Mouse (Mus musculus): ENCODE results near the gene Gm5615. TPM values are rescaled to one million over a fixed set of nuclear protein-coding genes. Genes with fewer than 3 reads are reported as not detected.

Gm5615 gene
- not detected in 2 replicates for total RNA-seq (2017)

- no peak for ATAC-seq (ENCODE audit: extremely low read depth, insufficient number of reproducible peaks, low FRiP score, poor library complexity, severe bottlenecking)
Measured at GRCm38 (mm10) chr9:36541863-36542262, at the start of gene Gm5615. TSS of gene Gm5615 (minus strand) at chr9:36541963.

- ATAC-seq (ENCODE audit: extremely low read depth, insufficient number of reproducible peaks, low FRiP score, poor library complexity, severe bottlenecking) = no peak
Measured at GRCm38 (mm10) chr9:36582535-36582934, 40.8 kb upstream of the Gm5615 start, which contains the start of gene Gm17689. TSS of gene Gm17689 (minus strand) at chr9:36582635.

DNA sequence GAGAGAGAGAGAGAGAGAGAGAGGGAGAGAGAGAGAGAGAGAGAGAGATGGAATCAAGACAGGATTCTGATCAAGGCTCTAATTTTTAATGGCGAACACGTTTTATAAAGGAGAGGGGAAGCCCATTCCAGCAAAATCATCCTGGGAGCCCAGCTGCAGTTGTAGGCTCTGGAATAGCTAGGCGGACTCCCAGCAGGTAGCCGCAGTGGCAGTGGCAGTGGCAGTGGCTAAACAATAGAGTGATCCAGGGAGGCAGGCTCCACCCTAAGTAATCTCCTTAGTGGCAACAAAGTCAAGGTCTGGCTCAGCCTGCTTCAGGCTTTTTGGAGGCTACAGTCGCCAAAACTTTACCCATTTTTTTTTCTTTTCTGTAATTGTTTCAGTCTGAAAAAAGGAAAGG is 37.6 kb downstream of the Gm5615 start:
- no peak for ATAC-seq (ENCODE audit: extremely low read depth, insufficient number of reproducible peaks, low FRiP score, poor library complexity, severe bottlenecking)

DNA sequence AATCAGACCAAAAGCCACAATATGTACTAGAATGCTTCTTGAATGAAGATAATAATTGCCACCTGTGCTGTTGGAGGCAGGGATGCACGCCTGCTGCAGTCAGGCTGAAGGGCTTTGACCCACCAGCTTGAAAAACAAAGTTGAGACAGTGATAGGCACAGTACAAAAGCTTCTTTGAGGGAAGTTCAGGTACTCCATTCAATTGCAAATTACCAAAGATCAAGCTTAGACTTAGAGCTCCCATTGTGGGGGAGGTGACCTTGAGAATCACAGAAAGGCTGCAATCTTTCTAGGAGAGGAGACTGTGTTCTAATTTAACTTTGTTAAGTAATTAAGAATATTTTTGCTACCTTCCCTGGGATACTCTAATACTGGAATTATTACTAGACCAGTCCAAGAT is 45.9 kb downstream of the Gm5615 start:
- no peak for ATAC-seq (ENCODE audit: extremely low read depth, insufficient number of reproducible peaks, low FRiP score, poor library complexity, severe bottlenecking)

DNA sequence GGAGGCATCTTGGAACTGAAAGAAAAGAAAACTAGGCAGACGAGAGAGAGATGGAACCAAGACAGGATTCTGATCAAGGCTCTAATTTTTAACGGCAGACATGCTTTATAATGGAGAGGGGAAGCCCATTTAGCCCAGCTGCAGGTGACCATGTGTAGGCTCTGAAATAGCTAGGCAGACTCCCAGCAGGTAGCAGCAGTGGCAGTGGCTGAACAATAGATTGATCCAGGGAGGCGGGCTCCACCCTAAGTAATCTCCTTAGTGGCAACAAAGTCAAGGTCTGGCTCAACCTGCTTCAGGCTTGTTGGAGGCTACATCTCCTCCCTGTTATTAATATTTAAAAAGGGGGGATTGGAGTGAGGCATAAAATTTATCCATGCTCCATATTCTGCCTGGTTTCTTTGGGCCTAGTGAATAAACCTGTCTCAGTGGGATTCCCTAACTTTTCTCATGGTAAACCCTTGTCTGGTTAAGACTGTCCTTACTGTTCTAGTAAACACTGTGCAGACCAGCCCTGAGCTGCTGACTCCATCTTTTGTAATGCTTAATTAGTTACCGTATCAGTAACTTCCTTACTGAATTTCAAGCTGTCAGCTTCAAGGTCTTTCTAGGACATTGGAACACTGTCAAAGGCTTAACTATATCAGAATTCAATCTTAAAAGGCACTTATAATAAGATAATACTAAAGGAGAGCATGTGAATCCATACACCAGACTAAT is 47.1 kb downstream of the Gm5615 start:
- ATAC-seq (ENCODE audit: extremely low read depth, insufficient number of reproducible peaks, low FRiP score, poor library complexity, severe bottlenecking) = no peak

Other genes with a start within 250 kb of the Gm5615 start
- not detected in 2 replicates for gene Gm7257, start 110.1 kb downstream of the Gm5615 start, total RNA-seq (2017)
- not detected in 2 replicates for gene Gm9513, start 66.3 kb downstream of the Gm5615 start, total RNA-seq (2017)
- not detected in 2 replicates for gene Gm17689, start 40.7 kb upstream of the Gm5615 start, total RNA-seq (2017)
- not detected in 2 replicates for gene A630095E13Rik, start 101.4 kb upstream of the Gm5615 start, total RNA-seq (2017)
- not detected in 2 replicates for gene Acrv1, start 151.3 kb upstream of the Gm5615 start, total RNA-seq (2017)
- gene Chek1, start 185.1 kb upstream of the Gm5615 start, total RNA-seq (2017) = 2.7 and 3.1 TPM in 2 replicates
- gene Stt3a, start 225.7 kb upstream of the Gm5615 start, total RNA-seq (2017) = 143 and 186 TPM in 2 replicates

All from neutrophil, adult 5-6 weeks (primary cell).